Mouse (Mus musculus): Measurements from ENCODE around the gene Rbm19.

Rbm19 gene

GRCm38 (mm10) chr5:120167787-120168325, 51.6 kb downstream of the Rbm19 start:
- DNase-seq, result peak; percentile 2

GRCm38 (mm10) chr5:120171865-120172728, 55.8 kb downstream of the Rbm19 start:
- DNase-seq, result no peak

- no peak for DNase-seq
Observed at GRCm38 (mm10) chr5:120172729-120173101, 56.5 kb downstream of the Rbm19 start.

- DNase-seq, result no peak
Observed at GRCm38 (mm10) chr5:120174317-120174716, 58.1 kb downstream of the Rbm19 start.

- no peak for DNase-seq
Observed at GRCm38 (mm10) chr5:120175217-120175616, 59.0 kb downstream of the Rbm19 start.

GRCm38 (mm10) chr5:120176246-120177065, 60.2 kb downstream of the Rbm19 start:
- no peak for DNase-seq

- no peak for DNase-seq
Observed at GRCm38 (mm10) chr5:120177066-120177340, 60.7 kb downstream of the Rbm19 start.

GRCm38 (mm10) chr5:120180102-120180501, 63.8 kb downstream of the Rbm19 start:
- no peak for DNase-seq

- DNase-seq, result no peak
Observed at GRCm38 (mm10) chr5:120181384-120181783, 65.1 kb downstream of the Rbm19 start.

- DNase-seq, result no peak
Observed at GRCm38 (mm10) chr5:120183321-120183720, 67.1 kb downstream of the Rbm19 start.

GRCm38 (mm10) chr5:120183790-120184189, 67.5 kb downstream of the Rbm19 start:
- no peak for DNase-seq

GRCm38 (mm10) chr5:120185949-120186348, 69.7 kb downstream of the Rbm19 start:
- no peak for DNase-seq

- DNase-seq, result no peak
Observed at GRCm38 (mm10) chr5:120188541-120188940, 72.3 kb downstream of the Rbm19 start.

GRCm38 (mm10) chr5:120190001-120190582, 73.8 kb downstream of the Rbm19 start:
- no peak for DNase-seq

GRCm38 (mm10) chr5:120191620-120192019, 75.4 kb downstream of the Rbm19 start:
- DNase-seq, result no peak

- peak; percentile 57 for DNase-seq
Observed at GRCm38 (mm10) chr5:120194309-120194941, 78.2 kb downstream of the Rbm19 start.

- DNase-seq, result no peak
Observed at GRCm38 (mm10) chr5:120194948-120195347, 78.7 kb downstream of the Rbm19 start.

GRCm38 (mm10) chr5:120196879-120197278, 80.6 kb downstream of the Rbm19 start:
- no peak for DNase-seq

- no peak for DNase-seq
Observed at GRCm38 (mm10) chr5:120197813-120198387, 81.6 kb downstream of the Rbm19 start.

- DNase-seq, result no peak
Observed at GRCm38 (mm10) chr5:120199865-120200264, 83.6 kb downstream of the Rbm19 start.

GRCm38 (mm10) chr5:120204316-120204715, 88.1 kb downstream of the Rbm19 start:
- no peak for DNase-seq

- DNase-seq, result no peak
Observed at GRCm38 (mm10) chr5:120206313-120206943, 90.2 kb downstream of the Rbm19 start.

All from right cerebral cortex, postnatal 14 days (tissue).